Mouse (Mus musculus) frontal cortex, adult (tissue): ENCODE data around the gene Olfr380.

Experiments used
- ATAC-seq: cut with Nextera tagmentation; 2 replicates; pipeline ENCODE4 v1.9.2; 2017; ENCODE audit warnings: mild to moderate bottlenecking, moderate library complexity, mixed read lengths; ENCODE audit not compliant: low TSS enrichment

Gene Olfr380

DNA sequence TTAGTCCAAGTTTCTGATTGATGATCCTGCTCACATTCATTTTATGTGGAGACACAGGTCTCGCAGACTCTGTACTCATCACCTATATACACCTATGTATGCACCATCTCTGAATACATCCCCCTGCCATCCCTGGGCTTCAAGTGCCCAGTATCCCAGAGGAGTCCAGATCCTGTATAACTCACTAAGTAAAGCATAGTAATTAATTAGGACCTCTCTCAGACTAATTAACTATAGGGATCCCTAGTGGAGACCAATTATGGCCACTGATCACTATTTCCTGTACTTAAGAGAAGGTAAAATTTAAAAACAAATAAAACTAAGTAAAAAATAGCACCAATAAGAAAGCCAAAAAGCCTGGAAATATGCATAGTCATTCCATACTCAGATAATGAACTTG is at the start of gene Olfr380:
Olfr380 (minus strand) TSS at position 101 of the 400 bp plus-strand sequence.
- no peak for ATAC-seq

DNA sequence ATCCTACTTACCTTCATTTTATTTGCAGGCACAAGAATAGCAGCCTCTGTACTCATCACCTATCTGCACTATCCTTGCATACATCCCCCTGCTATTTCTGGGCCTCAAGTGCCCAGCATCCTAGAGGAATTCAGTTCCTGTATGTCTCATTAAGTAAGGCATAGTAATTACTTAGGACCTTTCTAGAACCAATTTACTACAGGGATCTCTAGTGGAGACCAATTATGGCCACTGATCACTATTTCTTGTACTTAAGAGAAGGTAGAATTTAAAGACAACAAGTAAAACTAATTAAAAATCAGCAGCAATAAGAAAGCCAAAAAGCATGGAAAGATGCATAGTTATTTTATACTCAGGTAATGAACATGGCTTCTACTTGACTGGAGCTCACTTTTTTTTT is 34.2 kb upstream of the Olfr380 start, which contains the start of gene Olfr381:
Olfr381 (minus strand) TSS at position 101 of the 400 bp plus-strand sequence.
- ATAC-seq, result no peak

DNA sequence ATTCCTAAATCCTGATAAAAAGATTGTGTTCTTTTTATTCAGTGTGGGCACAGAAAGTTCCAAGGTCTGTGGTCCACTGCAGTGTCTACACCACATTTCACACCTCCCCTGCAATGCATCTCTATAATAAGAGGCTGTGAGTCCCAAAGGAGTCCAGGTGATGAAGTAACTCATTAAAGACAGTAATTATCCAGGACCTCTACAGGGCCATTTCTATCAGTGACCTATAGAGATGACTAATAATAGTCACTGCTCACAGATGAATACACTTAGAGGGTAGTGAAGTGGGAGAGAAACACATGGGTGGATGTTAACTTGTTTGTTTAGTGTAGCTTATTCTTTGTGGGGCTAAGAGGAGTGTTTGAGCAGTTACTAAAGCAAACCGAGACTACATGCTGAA is 28.9 kb downstream of the Olfr380 start, which contains the start of gene Olfr378:
Olfr378 (minus strand) TSS at position 101 of the 400 bp plus-strand sequence.
- no peak for ATAC-seq
